11 mouse cellular contexts compared by ENCODE assay signal in the genomic region with DNA sequence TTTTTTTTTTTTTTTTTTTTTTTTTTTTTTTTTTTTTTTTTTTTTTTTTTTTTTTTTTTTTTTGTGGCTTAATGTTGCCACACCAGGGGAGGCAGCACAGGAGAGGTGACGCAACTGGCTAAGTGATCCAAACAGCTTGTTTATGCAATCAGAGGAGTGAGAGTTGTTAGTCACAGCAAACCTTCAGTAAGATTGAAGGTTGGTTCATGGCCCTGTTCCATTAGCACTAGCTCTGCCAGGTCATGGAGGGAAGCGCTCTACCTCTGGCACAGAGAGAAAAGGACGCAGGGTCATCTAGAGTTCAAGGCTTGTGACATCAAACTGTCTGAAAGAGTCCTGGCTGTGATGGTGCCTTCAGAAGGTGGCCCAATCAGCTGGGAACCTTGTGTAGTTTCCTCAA. TPM values are rescaled to one million over a fixed set of nuclear protein-coding genes. Genes with fewer than 3 reads are reported as not detected.
DNase-seq lines count a peak whose midpoint lies in the region; ATAC-seq and TF ChIP-seq lines count a peak whose summit lies in the region.
"Had no signal": no experiment of that assay in that cellular context is flagged by ENCODE, and none has a peak within 500 bp of the region (broad histone marks: within the 10 kb centered on the region; RNA-seq: fewer than 3 reads in every experiment).

No protein-coding gene starts in this region.

- peak; percentile 19 for DNase-seq in testis, postnatal 14 days (ENCODE audit: low spot score)
- no peak for DNase-seq in testis, postnatal 10 days (ENCODE audit: low spot score)
- peak; percentile 55 for DNase-seq in adrenal gland, postnatal 25 days
- DNase-seq in liver, postnatal 0 days, result peak; percentile 63
- peak; percentile 28 for DNase-seq in ovary, postnatal 36 days (ENCODE audit: low spot score)
- DNase-seq in forebrain, embryonic 14.5 days (ENCODE audit: low spot score), result no peak
- no peak for DNase-seq in left cerebral cortex, postnatal 25 days (ENCODE audit: low spot score in 2 of 2)

- peak overlapping the region; percentile 85 for H3K27ac ChIP-seq in liver, postnatal 0 days (ENCODE audit: low read depth)
- no peak overlapping the region for H3K27ac ChIP-seq in midbrain, embryonic 16.5 days (ENCODE audit: low read length)
- H3K27ac ChIP-seq in forebrain, embryonic 14.5 days (ENCODE audit: low read depth, low read length), result no peak overlapping the region
- H3K27ac ChIP-seq: embryonic facial prominence, embryonic 12.5 days; hindbrain, embryonic 13.5 days; midbrain, embryonic 12.5 days had no signal

- H3K9ac ChIP-seq in liver, postnatal 0 days (replicated peaks), result no peak overlapping the region
- no peak overlapping the region for H3K9ac ChIP-seq in midbrain, embryonic 16.5 days (ENCODE audit: low read depth, low read length)
- no peak overlapping the region for H3K9ac ChIP-seq in forebrain, embryonic 14.5 days (ENCODE audit: low read length)
- H3K9ac ChIP-seq: embryonic facial prominence, embryonic 12.5 days; hindbrain, embryonic 13.5 days; midbrain, embryonic 12.5 days had no signal

- TF ChIP-seq EP300 in liver, postnatal 0 days (IDR thresholded peaks at IDR 0.05; ENCODE audit: low read depth), result no peak

- no peaks in the 10 kb centered on the region for H3K36me3 ChIP-seq in liver, postnatal 0 days (replicated peaks; ENCODE audit: insufficient read depth, low read length)
- no peaks in the 10 kb centered on the region for H3K36me3 ChIP-seq in midbrain, embryonic 16.5 days (ENCODE audit: control insufficient read depth, insufficient read depth, low read length)
- no peaks in the 10 kb centered on the region for H3K36me3 ChIP-seq in forebrain, embryonic 14.5 days (ENCODE audit: control insufficient read depth, insufficient read depth, low read length)
- H3K36me3 ChIP-seq: embryonic facial prominence, embryonic 12.5 days; hindbrain, embryonic 13.5 days; midbrain, embryonic 12.5 days had no signal

- no peak for TF ChIP-seq CTCF in liver, postnatal 0 days (IDR thresholded peaks at IDR 0.05; ENCODE audit: low read depth)

- no peaks in the 10 kb centered on the region for H3K9me3 ChIP-seq in liver, postnatal 0 days (ENCODE audit: low read length)
- no peaks in the 10 kb centered on the region for H3K9me3 ChIP-seq in midbrain, embryonic 16.5 days (replicated peaks; ENCODE audit: control insufficient read depth, low read length, poor library complexity, severe bottlenecking)
- H3K9me3 ChIP-seq in forebrain, embryonic 14.5 days (replicated peaks; ENCODE audit: control insufficient read depth, low read length), result no peaks in the 10 kb centered on the region
- H3K9me3 ChIP-seq: embryonic facial prominence, embryonic 12.5 days; hindbrain, embryonic 13.5 days; midbrain, embryonic 12.5 days had no signal

- 45% methylated on average over 3 of the region's 3 CpGs for WGBS in liver, postnatal 0 days (ENCODE audit: insufficient replicate concordance)
- WGBS in midbrain, embryonic 16.5 days, result 83% methylated on average over 3 of the region's 3 CpGs
- WGBS in forebrain, embryonic 14.5 days, result 85% methylated on average over 3 of the region's 3 CpGs

- intact Hi-C loops in left cerebral cortex, postnatal 25 days (cut with DNase I), result no loop called here

- no peak overlapping the region for H3K4me2 ChIP-seq in liver, postnatal 0 days (ENCODE audit: low read depth, low read length)
- no peak overlapping the region for H3K4me2 ChIP-seq in midbrain, embryonic 16.5 days (ENCODE audit: low read length)
- H3K4me2 ChIP-seq in forebrain, embryonic 14.5 days (ENCODE audit: low read length), result no peak overlapping the region
- H3K4me2 ChIP-seq: embryonic facial prominence, embryonic 12.5 days; hindbrain, embryonic 13.5 days; midbrain, embryonic 12.5 days had no signal

- no peaks in the 10 kb centered on the region for H3K27me3 ChIP-seq in liver, postnatal 0 days (ENCODE audit: insufficient read depth, low read length)
- H3K27me3 ChIP-seq in midbrain, embryonic 16.5 days (ENCODE audit: control insufficient read depth, insufficient read depth, low read depth, low read length), result no peaks in the 10 kb centered on the region
- no peaks in the 10 kb centered on the region for H3K27me3 ChIP-seq in forebrain, embryonic 14.5 days (replicated peaks; ENCODE audit: control insufficient read depth, insufficient read depth, low read length)
- H3K27me3 ChIP-seq: embryonic facial prominence, embryonic 12.5 days; hindbrain, embryonic 13.5 days; midbrain, embryonic 12.5 days had no signal

- no peak overlapping the region for H3K4me3 ChIP-seq in liver, postnatal 0 days (ENCODE audit: low read depth, low read length)
- H3K4me3 ChIP-seq in midbrain, embryonic 16.5 days (ENCODE audit: low read depth, low read length), result no peak overlapping the region
- no peak overlapping the region for H3K4me3 ChIP-seq in forebrain, embryonic 14.5 days (ENCODE audit: low read depth, low read length)
- H3K4me3 ChIP-seq: embryonic facial prominence, embryonic 12.5 days; hindbrain, embryonic 13.5 days; midbrain, embryonic 12.5 days had no signal

- peak; percentile 94 for ATAC-seq in liver, postnatal 0 days
- ATAC-seq in midbrain, embryonic 16.5 days, result no peak
- no peak for ATAC-seq in forebrain, embryonic 14.5 days

- peaks cover 13% of the 10 kb centered on the region for H3K4me1 ChIP-seq in liver, postnatal 0 days (ENCODE audit: insufficient read depth)
- peaks cover 6% of the 10 kb centered on the region for H3K4me1 ChIP-seq in midbrain, embryonic 16.5 days (ENCODE audit: control insufficient read depth, insufficient read depth, low read length)
- H3K4me1 ChIP-seq in forebrain, embryonic 14.5 days (ENCODE audit: control insufficient read depth, insufficient read depth, low read length), result peaks cover 8% of the 10 kb centered on the region
- H3K4me1 ChIP-seq: midbrain, embryonic 12.5 days had no signal

RNA-seq across cellular contexts. Expression of a gene that starts 24.3 kb away (rescaled TPM):
- 14.3 and 17.7 TPM in 2 replicates for total RNA-seq in adrenal gland, postnatal 25 days (2021)
- polyA plus RNA-seq in liver, postnatal 0 days (2015; fragmentation: Nextera tagmentation; extraction: Ambion mirVana), result 5.0 and 5.4 TPM in 2 replicates
- polyA plus RNA-seq in midbrain, embryonic 16.5 days (2015; fragmentation: Nextera tagmentation; extraction: Ambion mirVana), result 6.0 and 7.4 TPM in 2 replicates
- 4.0 and 4.4 TPM in 2 replicates for polyA plus RNA-seq in forebrain, embryonic 14.5 days (2014; fragmentation: Nextera tagmentation; extraction: Ambion mirVana)
- 1 to 10 TPM; 7.3 to 9.2 TPM for total RNA-seq in left cerebral cortex, postnatal 25 days (2021)

Comparison
In these comparisons a context has a peak if more than half of its experiments do, and no peak if none do; other contexts are left out.
1. DNase-seq: peak in testis, postnatal 14 days (single experiment), adrenal gland, postnatal 25 days (single experiment), liver, postnatal 0 days (single experiment) and ovary, postnatal 36 days (single experiment); none in testis, postnatal 10 days (single experiment), forebrain, embryonic 14.5 days (single experiment) and left cerebral cortex, postnatal 25 days (0 of 2).